Mouse (Mus musculus) midbrain, embryonic 11.5 days (tissue): ENCODE measurements around the gene H2afy. TPM values are rescaled to one million over a fixed set of nuclear protein-coding genes. Genes with fewer than 3 reads are reported as not detected.

ENCODE experiments used
- ATAC-seq: fragments of 200-750 bp; cut with Nextera tagmentation; 2 replicates; pipeline ENCODE4 v1.8.0; 2017; ENCODE audit warnings: moderate TSS enrichment, moderate library complexity; ENCODE audit not compliant: low FRiP score
- DNase-seq: peaks from one replicate; pipeline ENCODE4 v3.0.0; 2015; ENCODE audit warnings: low spot score; ENCODE audit errors: missing footprints
- H3K27ac ChIP-seq: fragments of 300-500 bp; sonication (generic); 2 replicates; pipeline ENCODE4 v1.5.1; 2014; ENCODE audit warnings: low read depth, low read length
- H3K27me3 ChIP-seq: fragments of 300-500 bp; sonication (generic); 2 replicates; pipeline ENCODE4 v1.6.1; 2014; ENCODE audit warnings: mild to moderate bottlenecking, low read length, moderate library complexity, mixed read lengths; ENCODE audit not compliant: control insufficient read depth, insufficient read depth
- H3K36me3 ChIP-seq: fragments of 300-500 bp; sonication (generic); 2 replicates; pipeline ENCODE4 v1.6.1; 2014; ENCODE audit warnings: mild to moderate bottlenecking, low read length, moderate library complexity, mixed read lengths; ENCODE audit not compliant: control insufficient read depth, insufficient read depth
- H3K4me1 ChIP-seq: fragments of 300-500 bp; sonication (generic); 2 replicates; pipeline ENCODE4 v1.6.1; 2014; ENCODE audit warnings: low read length; ENCODE audit not compliant: control insufficient read depth, insufficient read depth
- H3K4me2 ChIP-seq: fragments of 300-500 bp; sonication (generic); 2 replicates; pipeline ENCODE4 v1.6.1; 2014; ENCODE audit warnings: mild to moderate bottlenecking, moderate library complexity
- H3K4me3 ChIP-seq: fragments of 300-500 bp; sonication (generic); 2 replicates; pipeline ENCODE4 v1.5.1; 2014; ENCODE audit warnings: low read depth, low read length
- H3K9ac ChIP-seq: fragments of 300-500 bp; sonication (generic); 2 replicates; pipeline ENCODE4 v1.6.1; 2014; ENCODE audit warnings: low read length
- H3K9me3 ChIP-seq: fragments of 300-500 bp; sonication (generic); 2 replicates; pipeline ENCODE4 v1.6.1; 2016; ENCODE audit warnings: low read length; ENCODE audit not compliant: control insufficient read depth
- WGBS: fragments of 180-500 bp; shearing (Covaris S2); extraction: QIAGEN DNeasy Blood & Tissue Kit; methylation state at CpG from one replicate; pipeline ENCODE4 v1.1.7; 2014; 5-methylcytosine and 5-hydroxymethylcytosine counted together
- polyA plus RNA-seq: library from polyadenylated mRNA; unstranded; fragments of >200 nt; fragmentation: Nextera tagmentation; extraction: Ambion mirVana; gene quantifications from 2 replicates; pipeline ENCODE4 v1.2.1, GENCODE M21; 2014

Gene H2afy
- polyA plus RNA-seq, 1 experiment from 2014 or later, result 693 TPM

DNA sequence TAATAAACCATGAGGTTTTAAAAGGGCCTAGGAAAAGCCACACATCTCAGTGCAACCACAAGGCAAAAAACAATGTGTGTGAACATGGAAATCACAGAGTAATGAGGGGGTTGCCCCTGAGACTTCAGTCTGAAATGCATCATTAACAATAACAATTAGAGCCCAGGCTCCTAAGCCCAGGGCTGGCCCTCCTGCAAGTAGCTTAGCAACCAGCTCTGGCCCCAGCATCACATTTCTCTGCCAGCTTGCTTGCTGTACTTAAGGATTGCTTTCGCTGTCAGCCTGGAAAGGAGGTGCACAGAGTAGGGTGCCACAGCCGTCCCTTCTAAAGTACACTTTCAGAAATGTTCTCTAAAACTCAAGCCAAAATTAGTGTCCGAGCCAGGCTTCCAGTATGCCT, 42.5 kb downstream of the H2afy start:
- H3K4me1 ChIP-seq, result no peaks in the 10 kb centered on the region
- ATAC-seq, result no peak
- peaks cover 13% of the 10 kb centered on the region; the same call in 1 of the 2 replicates for H3K36me3 ChIP-seq
- no peaks in the 10 kb centered on the region for H3K27me3 ChIP-seq
- no peak overlapping the region for H3K9ac ChIP-seq
- H3K4me2 ChIP-seq, result no peak overlapping the region
- no peak overlapping the region for H3K27ac ChIP-seq
- no peak for DNase-seq
- H3K4me3 ChIP-seq, result no peak overlapping the region
- no peaks in the 10 kb centered on the region for H3K9me3 ChIP-seq
- WGBS, result 88% methylated on average over 3 of the region's 3 CpGs

DNA sequence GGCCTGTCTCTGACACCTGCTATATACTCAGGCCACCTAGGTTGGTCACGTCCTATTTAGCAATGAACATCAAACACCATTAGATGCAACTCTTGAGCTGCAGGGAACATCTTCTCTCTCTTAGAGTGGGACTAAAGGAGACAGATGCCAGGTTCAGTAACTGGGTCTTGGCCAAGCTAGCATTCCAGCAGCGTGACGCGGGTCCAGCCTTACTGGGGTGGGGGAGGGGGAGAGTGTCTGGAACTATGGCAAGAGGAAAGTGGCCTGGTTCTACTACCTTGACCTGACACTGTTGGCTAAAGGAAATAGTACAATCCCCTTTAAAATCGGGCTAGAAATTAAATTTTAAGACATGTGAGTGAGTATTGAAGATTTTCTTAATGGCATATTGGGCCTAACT, 43.6 kb downstream of the H2afy start:
- DNase-seq, result no peak
- peaks cover 19% of the 10 kb centered on the region; the same call in 1 of the 2 replicates for H3K36me3 ChIP-seq
- H3K4me1 ChIP-seq, result no peaks in the 10 kb centered on the region
- no peak for ATAC-seq
- no peak overlapping the region for H3K9ac ChIP-seq
- H3K27ac ChIP-seq, result no peak overlapping the region
- H3K27me3 ChIP-seq, result no peaks in the 10 kb centered on the region
- H3K9me3 ChIP-seq, result no peaks in the 10 kb centered on the region
- WGBS, result 95% methylated on average over 5 of the region's 5 CpGs
- no peak overlapping the region for H3K4me3 ChIP-seq
- no peak overlapping the region for H3K4me2 ChIP-seq

DNA sequence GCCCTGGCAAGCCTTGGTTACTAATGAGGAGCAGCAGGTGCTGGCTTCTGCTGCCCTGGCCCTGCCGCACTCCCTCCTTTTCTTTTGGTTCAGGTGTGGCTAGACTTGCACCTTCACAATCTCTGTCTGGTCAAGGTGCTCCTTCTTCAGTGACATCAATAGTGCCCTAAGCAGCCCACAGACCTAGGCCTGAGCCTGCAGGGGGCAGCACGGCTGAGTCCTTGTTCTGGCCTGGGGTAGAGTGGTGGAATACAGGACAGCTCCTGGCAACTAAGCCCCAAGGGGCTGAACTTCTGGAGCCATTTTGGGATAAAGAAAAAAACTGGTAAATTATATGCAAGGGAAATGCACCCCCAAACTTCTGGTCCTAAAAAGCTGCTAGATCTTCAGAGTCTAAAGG, 45.6 kb downstream of the H2afy start:
- Histone ChIP-seq H3K27ac (no peak overlapping the region), H3K9me3 (no peaks in the 10 kb centered on the region), H3K4me1 (no peaks in the 10 kb centered on the region), H3K4me3 (no peak overlapping the region), H3K4me2 (no peak overlapping the region), H3K27me3 (no peaks in the 10 kb centered on the region), H3K9ac (no peak overlapping the region), H3K36me3 (peaks cover 19% of the 10 kb centered on the region; the same call in 1 of the 2 replicates)
- WGBS, result 86% methylated on average over 2 of the region's 2 CpGs
- ATAC-seq (no peak), DNase-seq (no peak)

DNA sequence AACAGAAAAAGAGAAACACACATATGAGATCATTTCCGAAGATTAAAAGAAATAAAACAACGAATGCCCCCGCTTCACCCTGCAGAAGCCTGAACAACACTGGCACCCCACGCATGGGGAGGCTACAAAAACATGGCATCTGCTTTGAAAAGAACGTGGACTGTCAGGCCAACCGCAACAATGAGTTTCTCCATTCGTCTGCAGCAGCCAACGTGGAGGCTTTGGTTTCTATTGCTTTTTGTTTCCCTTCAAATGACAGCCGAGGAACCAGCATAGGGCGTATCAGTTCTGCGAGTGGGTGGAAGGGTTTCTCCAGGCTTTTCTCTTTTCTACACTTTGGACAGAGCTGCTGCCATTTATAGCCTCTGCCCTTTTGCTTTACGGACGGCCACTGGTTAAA, 47.6 kb downstream of the H2afy start:
- Histone ChIP-seq H3K27me3 (no peaks in the 10 kb centered on the region), H3K4me2 (no peak overlapping the region), H3K36me3 (peaks cover 21% of the 10 kb centered on the region; the same call in 1 of the 2 replicates), H3K9ac (no peak overlapping the region), H3K4me3 (no peak overlapping the region), H3K9me3 (no peaks in the 10 kb centered on the region), H3K4me1 (no peaks in the 10 kb centered on the region), H3K27ac (no peak overlapping the region)
- ATAC-seq (no peak), DNase-seq (no peak)
- WGBS, result 87% methylated on average over 13 of the region's 13 CpGs

DNA sequence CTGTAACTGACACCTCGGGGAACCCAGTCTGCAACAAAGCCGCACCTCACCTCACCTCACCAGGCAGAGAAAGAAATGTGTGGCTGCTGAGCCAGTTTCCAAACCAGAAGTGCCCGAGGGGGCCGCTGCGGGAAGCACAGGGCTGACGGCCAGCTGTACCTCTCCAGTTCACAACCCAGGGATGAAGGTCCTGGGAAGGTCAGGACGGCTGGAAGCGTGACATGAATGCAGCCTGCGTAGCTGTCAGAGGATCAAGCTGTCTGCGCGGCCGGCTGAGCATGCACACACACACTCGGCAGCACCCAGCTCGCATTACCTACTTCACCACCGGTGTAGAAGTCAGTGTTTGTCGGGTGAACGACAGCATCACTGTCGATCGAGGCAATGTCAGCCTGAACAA, 48.2 kb downstream of the H2afy start:
- Histone ChIP-seq H3K27me3 (no peaks in the 10 kb centered on the region), H3K9ac (no peak overlapping the region), H3K4me3 (no peak overlapping the region), H3K27ac (no peak overlapping the region), H3K4me2 (no peak overlapping the region), H3K36me3 (peaks cover 21% of the 10 kb centered on the region; the same call in 1 of the 2 replicates), H3K9me3 (no peaks in the 10 kb centered on the region), H3K4me1 (no peaks in the 10 kb centered on the region)
- DNase-seq (no peak), ATAC-seq (no peak)
- WGBS, result 89% methylated on average over 19 of the region's 19 CpGs

DNA sequence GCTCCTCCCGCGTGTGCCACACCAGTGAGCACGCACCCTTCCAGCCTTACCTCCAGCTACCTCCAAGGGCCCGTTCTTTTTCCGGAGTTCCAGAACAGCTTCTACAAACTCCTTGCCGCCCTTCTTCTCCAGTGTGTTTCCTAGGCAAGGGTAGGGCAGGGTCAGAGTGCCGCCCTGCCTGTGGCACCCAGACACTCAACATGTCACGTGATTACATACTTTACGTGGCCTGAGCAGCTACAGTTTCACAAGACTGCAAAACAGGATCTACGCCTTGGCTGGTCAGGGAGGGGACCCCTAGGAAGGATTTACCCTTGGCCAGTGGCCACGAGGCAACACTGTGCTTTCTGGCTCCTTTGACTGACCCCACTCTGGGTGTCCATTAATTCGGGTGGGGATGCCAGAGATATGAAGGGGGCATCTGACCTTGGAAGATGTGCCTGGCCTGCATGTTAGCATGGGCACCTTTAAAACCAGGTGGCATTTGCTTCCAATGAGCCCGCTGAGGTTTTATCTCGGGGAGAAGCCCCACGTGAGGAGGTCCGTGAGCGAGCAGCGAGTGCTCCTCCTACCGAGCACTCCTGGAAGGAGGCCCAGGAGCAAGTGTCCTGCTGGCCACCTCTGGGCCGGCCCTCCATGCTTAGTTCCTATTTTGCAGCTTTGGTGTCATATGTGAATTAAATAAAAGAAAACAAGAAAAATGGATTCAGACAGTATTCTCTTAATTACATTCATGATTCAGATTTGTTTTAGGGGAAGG, 51.8 kb downstream of the H2afy start:
- no peak for ATAC-seq
- no peaks in the 10 kb centered on the region for H3K27me3 ChIP-seq
- no peak overlapping the region for H3K27ac ChIP-seq
- 89% methylated on average over 20 of the region's 20 CpGs for WGBS
- no peak overlapping the region for H3K4me2 ChIP-seq
- no peaks in the 10 kb centered on the region for H3K9me3 ChIP-seq
- no peaks in the 10 kb centered on the region for H3K4me1 ChIP-seq
- DNase-seq, result no peak
- H3K4me3 ChIP-seq, result no peak overlapping the region
- peaks cover 22% of the 10 kb centered on the region; the same call in 1 of the 2 replicates for H3K36me3 ChIP-seq
- H3K9ac ChIP-seq, result no peak overlapping the region

DNA sequence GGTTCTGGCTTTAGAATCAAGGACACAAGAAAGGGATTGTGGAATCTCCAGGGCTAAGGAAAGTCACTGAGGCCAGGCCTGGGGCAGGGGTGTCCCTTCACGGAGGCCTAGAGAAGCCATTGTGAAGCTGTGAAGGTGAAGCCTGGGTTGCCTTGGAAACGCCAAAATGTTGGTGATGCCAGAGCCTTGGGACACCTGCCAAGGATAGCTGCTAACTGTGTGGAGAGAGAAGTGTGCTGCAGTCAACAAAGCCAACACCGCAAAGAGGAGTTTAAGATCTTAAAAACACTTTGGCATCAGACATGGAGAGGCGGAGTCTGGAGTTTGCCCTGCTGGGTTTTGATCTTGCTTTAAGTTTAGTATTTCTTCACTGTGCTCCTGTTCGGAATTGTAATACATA, 54.5 kb downstream of the H2afy start:
- Histone ChIP-seq H3K36me3 (peaks cover 18% of the 10 kb centered on the region), H3K9ac (no peak overlapping the region), H3K9me3 (no peaks in the 10 kb centered on the region), H3K4me3 (no peak overlapping the region), H3K4me1 (no peaks in the 10 kb centered on the region), H3K4me2 (no peak overlapping the region), H3K27ac (no peak overlapping the region), H3K27me3 (no peaks in the 10 kb centered on the region)
- DNase-seq (no peak), ATAC-seq (no peak)
- 89% methylated on average over 5 of the region's 5 CpGs for WGBS

DNA sequence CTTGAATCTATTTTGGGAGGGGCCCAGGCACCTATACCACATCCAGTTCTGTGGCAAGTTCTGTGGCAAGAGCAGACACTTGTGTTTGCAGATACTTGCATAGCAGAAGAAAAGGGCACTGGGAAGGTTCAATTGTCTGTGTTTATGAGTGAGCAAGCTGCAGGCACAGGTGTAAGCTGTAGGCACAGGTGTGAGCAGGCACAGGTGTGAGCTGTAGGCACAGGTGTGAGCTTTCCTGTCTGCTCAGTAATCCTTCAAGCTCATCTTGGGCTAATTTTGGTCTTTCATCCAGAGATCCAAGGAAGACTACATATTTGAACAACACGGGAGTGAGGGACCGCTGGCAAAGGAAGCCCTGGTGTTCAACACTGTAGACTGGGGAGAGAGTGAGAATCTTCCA, 56.5 kb downstream of the H2afy start:
- Histone ChIP-seq H3K4me2 (no peak overlapping the region), H3K9me3 (no peaks in the 10 kb centered on the region), H3K4me1 (no peaks in the 10 kb centered on the region), H3K9ac (no peak overlapping the region), H3K4me3 (no peak overlapping the region), H3K27ac (no peak overlapping the region), H3K27me3 (no peaks in the 10 kb centered on the region), H3K36me3 (peaks cover 23% of the 10 kb centered on the region)
- DNase-seq (no peak), ATAC-seq (no peak)
- 94% methylated on average over 2 of the region's 2 CpGs for WGBS

DNA sequence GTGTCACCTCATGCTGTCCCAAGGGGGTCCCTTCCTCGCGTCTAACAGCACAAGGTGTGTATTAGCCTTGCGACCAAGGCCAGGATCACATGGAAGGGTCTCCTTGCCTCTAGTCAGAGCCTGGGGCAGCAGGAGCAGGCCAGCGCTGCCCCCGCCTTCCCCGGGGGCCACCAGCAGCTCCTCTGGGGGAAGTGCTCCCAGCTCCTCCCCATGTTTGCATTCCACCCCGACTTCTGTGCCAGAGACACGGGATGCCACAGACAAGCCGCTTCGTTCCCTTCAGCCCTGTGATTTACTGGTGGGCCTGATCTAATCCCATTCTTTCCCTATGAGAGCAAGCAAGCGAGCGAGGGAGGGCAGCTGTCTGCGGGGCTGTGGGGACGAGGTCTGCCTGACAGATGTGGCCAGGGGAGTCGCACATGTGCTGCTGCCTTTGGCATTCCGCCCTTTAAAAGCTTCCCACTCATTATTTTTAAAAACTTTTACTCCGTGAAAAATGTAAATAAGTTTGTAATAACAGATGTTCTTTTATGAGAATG, 57.4 kb downstream of the H2afy start:
- Histone ChIP-seq H3K4me2 (no peak overlapping the region), H3K4me3 (no peak overlapping the region), H3K36me3 (peaks cover 23% of the 10 kb centered on the region), H3K27ac (no peak overlapping the region), H3K4me1 (no peaks in the 10 kb centered on the region), H3K9me3 (no peaks in the 10 kb centered on the region), H3K9ac (no peak overlapping the region), H3K27me3 (no peaks in the 10 kb centered on the region)
- DNase-seq (no peak), ATAC-seq (no peak)
- 76% methylated on average over 17 of the region's 17 CpGs for WGBS
